Mouse (Mus musculus): ENCODE results near the gene Chaf1b. TPM values are rescaled to one million over a fixed set of nuclear protein-coding genes. Genes with fewer than 3 reads are reported as not detected.

The Chaf1b gene
- polyA plus RNA-seq, 1 experiment = not detected

DNA sequence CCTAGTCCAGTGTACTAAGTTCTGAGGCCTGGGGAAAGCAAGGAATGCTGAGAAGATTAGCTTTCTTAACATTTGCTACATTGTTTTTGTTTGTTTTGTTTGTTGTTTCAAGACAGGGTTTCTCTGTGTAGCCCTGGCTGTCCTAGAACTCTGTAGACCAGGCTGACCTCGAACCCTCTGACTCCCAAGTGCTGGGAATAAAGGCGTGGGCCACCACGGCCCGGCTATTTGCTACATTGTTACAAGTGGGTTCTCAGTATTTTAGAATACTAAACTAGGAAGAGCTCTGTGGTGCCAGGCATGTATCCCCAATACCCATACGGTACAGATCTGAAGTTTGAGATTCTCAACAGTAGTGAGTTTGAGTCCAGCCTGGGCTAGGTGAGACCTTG lies 1.0 kb downstream of the Chaf1b start:
- no peak for TF ChIP-seq CTCF (IDR thresholded peaks at IDR 0.05; ENCODE audit: insufficient read depth, low read depth, low read length)
- TF ChIP-seq POLR2A (IDR thresholded peaks at IDR 0.05; ENCODE audit: insufficient read depth, low read depth, low read length) = no peak
- Histone ChIP-seq H3K4me1 (ENCODE audit: control insufficient read depth, insufficient read depth, low read length) (peaks cover 10% of the 10 kb centered on the region; the same call in 1 of the 2 replicates), H3K27ac (ENCODE audit: insufficient read depth, low read depth, low read length) (no peak overlapping the region), H3K4me3 (ENCODE audit: insufficient read depth, low read depth, low read length) (no peak overlapping the region)
- WGBS = 69% methylated on average over 5 of the region's 5 CpGs

- 91% methylated on average over 6 of the region's 6 CpGs for WGBS
- TF ChIP-seq POLR2A (IDR thresholded peaks at IDR 0.05; ENCODE audit: insufficient read depth, low read depth, low read length) (no peak), CTCF (IDR thresholded peaks at IDR 0.05; ENCODE audit: insufficient read depth, low read depth, low read length) (no peak)
- H3K27ac ChIP-seq (ENCODE audit: insufficient read depth, low read depth, low read length) = no peak overlapping the region
- no peak overlapping the region for H3K4me3 ChIP-seq (ENCODE audit: insufficient read depth, low read depth, low read length)
- peaks cover 7% of the 10 kb centered on the region; the same call in 1 of the 2 replicates for H3K4me1 ChIP-seq (ENCODE audit: control insufficient read depth, insufficient read depth, low read length)
These were observed 4.8 kb downstream of the Chaf1b start for GRCm38 (mm10) chr16:93888481-93888880.

DNA sequence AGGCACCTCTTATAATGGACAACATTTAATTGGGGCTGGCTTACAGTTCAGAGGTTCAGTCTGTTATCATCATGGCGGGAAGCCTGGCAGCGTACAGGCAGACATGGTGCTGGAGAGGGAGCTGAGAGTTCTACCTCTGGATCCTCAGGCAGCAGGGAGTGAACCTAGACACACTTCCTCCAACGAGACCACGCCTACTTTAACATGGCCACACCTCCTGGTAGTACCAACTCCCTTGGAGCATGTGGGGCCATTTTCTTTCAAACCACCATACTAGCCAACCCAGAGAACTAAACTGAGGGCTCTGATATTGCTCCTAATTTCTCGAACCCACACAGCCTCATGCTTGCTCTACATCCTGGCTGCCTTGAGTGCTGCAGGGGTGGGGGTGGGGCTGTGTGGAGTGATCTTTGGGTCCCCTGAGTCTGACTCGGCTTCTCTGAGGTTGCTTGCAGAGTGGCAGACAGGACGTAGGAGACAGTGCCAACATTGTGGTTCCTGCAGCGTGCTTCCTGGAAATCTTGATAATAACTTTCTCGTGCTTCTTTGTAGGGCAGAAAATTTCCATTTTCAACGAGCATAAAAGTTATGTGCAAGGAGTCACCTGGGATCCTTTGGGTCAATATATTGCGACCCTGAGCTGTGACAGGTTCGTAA lies 7.4 kb downstream of the Chaf1b start:
- 91% methylated on average over 12 of the region's 12 CpGs for WGBS
- Histone ChIP-seq H3K4me1 (ENCODE audit: control insufficient read depth, insufficient read depth, low read length) (no peaks in the 10 kb centered on the region), H3K27ac (ENCODE audit: insufficient read depth, low read depth, low read length) (no peak overlapping the region), H3K4me3 (ENCODE audit: insufficient read depth, low read depth, low read length) (no peak overlapping the region)
- TF ChIP-seq POLR2A (IDR thresholded peaks at IDR 0.05; ENCODE audit: insufficient read depth, low read depth, low read length) (no peak), CTCF (IDR thresholded peaks at IDR 0.05; ENCODE audit: insufficient read depth, low read depth, low read length) (no peak)

GRCm38 (mm10) chr16:93893285-93893684 lies 9.6 kb downstream of the Chaf1b start:
- Histone ChIP-seq H3K4me1 (ENCODE audit: control insufficient read depth, insufficient read depth, low read length) (no peaks in the 10 kb centered on the region), H3K27ac (ENCODE audit: insufficient read depth, low read depth, low read length) (no peak overlapping the region), H3K4me3 (ENCODE audit: insufficient read depth, low read depth, low read length) (no peak overlapping the region)
- WGBS = 57% methylated on average over 5 of the region's 5 CpGs
- TF ChIP-seq CTCF (IDR thresholded peaks at IDR 0.05; ENCODE audit: insufficient read depth, low read depth, low read length) (no peak), POLR2A (IDR thresholded peaks at IDR 0.05; ENCODE audit: insufficient read depth, low read depth, low read length) (no peak)

GRCm38 (mm10) chr16:93903027-93903426 lies 19.3 kb downstream of the Chaf1b start:
- Histone ChIP-seq H3K4me3 (ENCODE audit: insufficient read depth, low read depth, low read length) (no peak overlapping the region), H3K4me1 (ENCODE audit: control insufficient read depth, insufficient read depth, low read length) (no peaks in the 10 kb centered on the region), H3K27ac (ENCODE audit: insufficient read depth, low read depth, low read length) (no peak overlapping the region)
- TF ChIP-seq POLR2A (IDR thresholded peaks at IDR 0.05; ENCODE audit: insufficient read depth, low read depth, low read length) = no peak
- TF ChIP-seq CTCF (IDR thresholded peaks at IDR 0.05; ENCODE audit: insufficient read depth, low read depth, low read length) = no peak
- WGBS = 86% methylated on average over 6 of the region's 6 CpGs

DNA sequence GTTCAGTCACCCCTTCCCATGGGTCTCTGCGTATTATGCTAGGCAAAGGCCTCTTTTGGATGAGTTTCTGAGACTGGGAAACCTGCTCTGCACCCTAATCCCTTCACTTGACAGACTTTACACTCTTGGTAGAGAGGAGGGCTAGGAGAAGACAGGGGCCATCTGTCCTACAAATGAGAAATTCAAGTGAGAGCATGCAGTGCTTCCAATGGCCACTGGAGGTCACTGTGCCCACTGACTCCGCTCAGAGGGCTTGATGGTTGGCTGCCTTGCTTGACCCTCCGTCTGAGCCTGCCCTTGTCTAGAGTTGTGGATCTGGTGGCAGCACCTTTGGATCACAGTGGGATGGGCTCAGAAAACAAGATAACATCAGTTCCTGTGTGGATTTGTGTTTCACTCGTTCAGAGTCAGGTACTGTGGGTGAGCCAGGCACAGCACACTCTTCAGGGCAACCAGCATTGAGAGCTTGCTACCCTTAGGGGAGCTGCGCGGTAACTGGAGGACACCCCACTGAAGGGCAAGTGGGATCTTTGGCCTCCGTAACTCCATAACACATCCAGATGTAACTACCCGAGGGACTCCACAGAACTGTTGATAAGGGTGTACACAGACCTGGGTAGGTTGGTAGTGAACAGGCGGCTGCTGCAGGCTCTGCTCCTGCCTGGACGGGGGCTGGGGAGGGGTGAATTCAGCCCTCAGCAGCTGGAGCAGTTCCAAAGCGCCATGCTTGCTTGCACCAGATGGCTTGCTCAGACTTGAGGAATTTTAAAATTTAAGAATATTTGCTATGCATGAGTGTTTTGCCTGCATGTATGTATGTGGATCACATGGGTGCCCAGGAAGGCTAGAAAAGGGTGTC lies 22.7 kb downstream of the Chaf1b start:
- 71% methylated on average over 11 of the region's 11 CpGs for WGBS
- H3K4me1 ChIP-seq (ENCODE audit: control insufficient read depth, insufficient read depth, low read length) = no peaks in the 10 kb centered on the region
- no peak overlapping the region for H3K27ac ChIP-seq (ENCODE audit: insufficient read depth, low read depth, low read length)
- no peak overlapping the region for H3K4me3 ChIP-seq (ENCODE audit: insufficient read depth, low read depth, low read length)
- TF ChIP-seq CTCF (IDR thresholded peaks at IDR 0.05; ENCODE audit: insufficient read depth, low read depth, low read length) (peak; percentile 47; the same call in 1 of the 2 replicates), POLR2A (IDR thresholded peaks at IDR 0.05; ENCODE audit: insufficient read depth, low read depth, low read length) (no peak)

DNA sequence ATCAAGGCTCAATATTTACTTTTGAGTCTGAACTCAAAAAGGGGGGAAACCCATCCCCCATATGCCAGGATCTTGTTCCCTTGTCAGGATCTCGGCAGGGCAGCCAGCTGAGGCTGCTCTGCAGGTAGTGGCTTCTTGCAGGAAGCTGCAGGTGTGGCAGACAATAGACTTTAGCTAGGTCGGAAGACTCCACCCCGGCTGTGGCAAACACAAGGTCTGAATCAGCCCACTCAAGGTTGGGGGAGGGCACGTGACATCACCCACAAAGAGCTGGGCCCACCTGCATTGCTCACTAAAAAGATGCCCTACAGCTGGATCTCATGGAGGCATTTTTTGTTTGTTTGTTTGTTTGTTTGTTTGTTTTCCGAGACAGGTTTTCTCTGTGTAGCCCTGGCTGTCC lies 24.1 kb downstream of the Chaf1b start:
- H3K4me1 ChIP-seq (ENCODE audit: control insufficient read depth, insufficient read depth, low read length) = no peaks in the 10 kb centered on the region
- 87% methylated on average over 5 of the region's 5 CpGs for WGBS
- H3K4me3 ChIP-seq (ENCODE audit: insufficient read depth, low read depth, low read length) = no peak overlapping the region
- no peak overlapping the region for H3K27ac ChIP-seq (ENCODE audit: insufficient read depth, low read depth, low read length)
- TF ChIP-seq CTCF (IDR thresholded peaks at IDR 0.05; ENCODE audit: insufficient read depth, low read depth, low read length) (no peak), POLR2A (IDR thresholded peaks at IDR 0.05; ENCODE audit: insufficient read depth, low read depth, low read length) (no peak)

- no peak overlapping the region for H3K27ac ChIP-seq (ENCODE audit: insufficient read depth, low read depth, low read length)
- 94% methylated on average over 8 of the region's 8 CpGs for WGBS
- no peak for TF ChIP-seq POLR2A (IDR thresholded peaks at IDR 0.05; ENCODE audit: insufficient read depth, low read depth, low read length)
- no peak for TF ChIP-seq CTCF (IDR thresholded peaks at IDR 0.05; ENCODE audit: insufficient read depth, low read depth, low read length)
- no peak overlapping the region for H3K4me3 ChIP-seq (ENCODE audit: insufficient read depth, low read depth, low read length)
- H3K4me1 ChIP-seq (ENCODE audit: control insufficient read depth, insufficient read depth, low read length) = no peaks in the 10 kb centered on the region
These were observed 24.5 kb downstream of the Chaf1b start for GRCm38 (mm10) chr16:93908196-93908595.

DNA sequence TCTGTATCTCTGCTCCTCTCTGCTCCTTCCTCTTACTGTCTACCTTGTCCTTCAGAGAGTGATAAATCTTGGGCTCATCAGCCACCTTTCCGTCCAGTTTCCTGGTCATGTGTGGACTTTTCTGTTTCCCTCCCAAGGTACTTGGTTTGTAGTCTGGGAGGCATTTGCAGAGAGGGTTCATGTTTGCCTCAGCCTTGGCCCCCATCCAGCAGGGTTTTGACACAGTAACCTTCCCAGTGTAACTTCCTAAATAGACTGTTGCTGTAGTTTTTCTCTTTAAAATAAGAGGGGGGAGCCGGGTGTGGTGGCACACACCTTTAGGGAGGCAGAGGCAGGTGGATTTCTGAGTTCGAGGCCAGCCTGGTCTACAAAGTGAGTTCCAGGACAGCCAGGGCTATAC lies 26.2 kb downstream of the Chaf1b start:
- Histone ChIP-seq H3K4me1 (ENCODE audit: control insufficient read depth, insufficient read depth, low read length) (no peaks in the 10 kb centered on the region), H3K27ac (ENCODE audit: insufficient read depth, low read depth, low read length) (no peak overlapping the region), H3K4me3 (ENCODE audit: insufficient read depth, low read depth, low read length) (no peak overlapping the region)
- TF ChIP-seq POLR2A (IDR thresholded peaks at IDR 0.05; ENCODE audit: insufficient read depth, low read depth, low read length) (no peak), CTCF (IDR thresholded peaks at IDR 0.05; ENCODE audit: insufficient read depth, low read depth, low read length) (no peak)
- WGBS = 89% methylated on average over 3 of the region's 3 CpGs
